Mouse (Mus musculus): ENCODE measurements at regions not wholly inside any gene's neighbourhood (a gene's known extent, or its start where the extent isn't known, plus 50 kb on each side); places are given as distances from the start of the nearest gene placed in this dataset.

DNA sequence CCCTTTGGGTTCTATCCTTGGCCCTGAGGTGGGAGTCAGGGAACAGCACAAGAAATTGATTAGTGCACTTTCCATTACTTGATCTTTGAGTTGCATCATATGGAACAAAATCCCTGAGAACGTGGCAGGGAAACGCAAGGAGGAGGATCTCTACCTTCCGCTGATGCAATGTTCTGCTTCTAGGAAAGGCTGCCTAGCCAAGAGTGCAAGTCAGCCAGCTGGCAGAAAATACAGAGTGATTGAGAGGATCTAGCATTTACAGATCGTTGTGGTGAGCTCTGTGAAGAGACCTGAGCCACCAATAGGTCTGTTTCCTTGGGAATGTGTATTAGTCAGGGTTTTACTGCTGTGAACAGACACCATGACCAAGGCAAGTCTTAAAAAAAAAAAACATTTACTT, 108.8 kb downstream of the Zfp330 start:
- Histone ChIP-seq H3K4me1 (ENCODE audit: control insufficient read depth, insufficient read depth, low read length) (no peaks in the 10 kb centered on the region), H3K4me3 (ENCODE audit: low read depth, low read length) (no peak overlapping the region), H3K36me3 (ENCODE audit: control insufficient read depth, insufficient read depth, low read length) (no peaks in the 10 kb centered on the region), H3K9me3 (ENCODE audit: control insufficient read depth, low read length) (no peaks in the 10 kb centered on the region), H3K9ac (ENCODE audit: low read length) (no peak overlapping the region), H3K27me3 (ENCODE audit: control insufficient read depth, insufficient read depth, low read length) (no peaks in the 10 kb centered on the region), H3K4me2 (no peak overlapping the region), H3K27ac (ENCODE audit: low read depth, low read length) (no peak overlapping the region)
- ATAC-seq (ENCODE audit: low FRiP score): no peak
- 90% methylated on average over 4 of the region's 4 CpGs for WGBS
- DNase-seq (ENCODE audit: low spot score, missing footprints): no peak

DNA sequence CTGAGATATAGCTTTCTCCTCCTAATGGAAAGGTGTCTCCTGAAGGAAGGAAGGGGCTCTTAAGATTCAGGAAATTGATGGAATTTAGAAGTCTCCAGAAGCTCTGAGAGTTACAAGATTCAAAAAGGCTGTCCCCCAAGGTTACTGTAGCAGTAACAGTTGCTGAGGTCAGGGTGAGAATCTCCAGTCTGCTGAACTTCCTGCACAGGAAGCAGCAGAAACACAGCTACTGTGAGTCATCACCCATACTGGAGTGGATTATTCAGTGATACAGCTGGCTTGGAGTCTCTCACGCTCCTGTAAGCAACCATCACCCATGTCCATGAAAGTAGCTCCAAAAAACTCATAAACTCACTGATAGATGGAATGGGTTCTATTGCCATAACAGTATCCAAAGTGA, 133.5 kb downstream of the Zfp330 start:
- Histone ChIP-seq H3K4me1 (ENCODE audit: control insufficient read depth, insufficient read depth, low read length) (no peaks in the 10 kb centered on the region), H3K27ac (ENCODE audit: low read depth, low read length) (no peak overlapping the region), H3K4me2 (no peak overlapping the region), H3K9me3 (ENCODE audit: control insufficient read depth, low read length) (no peaks in the 10 kb centered on the region), H3K27me3 (ENCODE audit: control insufficient read depth, insufficient read depth, low read length) (no peaks in the 10 kb centered on the region), H3K4me3 (ENCODE audit: low read depth, low read length) (no peak overlapping the region), H3K9ac (ENCODE audit: low read length) (no peak overlapping the region), H3K36me3 (ENCODE audit: control insufficient read depth, insufficient read depth, low read length) (no peaks in the 10 kb centered on the region)
- no peak for ATAC-seq (ENCODE audit: low FRiP score)
- 70% methylated on average over 1 of the region's 1 CpGs for WGBS
- no peak for DNase-seq (ENCODE audit: low spot score, missing footprints)

DNA sequence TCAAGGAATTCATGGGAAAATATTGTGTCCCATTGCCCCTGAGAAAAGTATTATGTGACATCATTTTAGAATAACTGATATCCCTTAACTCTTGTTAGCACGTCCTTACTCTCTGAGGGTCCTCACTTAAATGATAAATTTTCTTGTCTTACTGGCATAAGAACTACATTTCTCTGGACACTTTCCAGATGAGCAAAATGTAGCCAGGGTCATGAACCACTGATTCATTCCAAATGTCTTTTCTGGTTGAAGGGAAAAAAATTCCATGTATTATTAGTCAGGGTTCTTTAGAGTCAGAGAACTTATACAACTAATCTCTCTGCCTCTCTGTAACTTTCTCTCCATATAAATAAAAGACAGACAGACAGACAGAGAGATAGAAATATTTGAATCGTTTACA, 143.5 kb downstream of the Zfp330 start:
- Histone ChIP-seq H3K4me3 (ENCODE audit: low read depth, low read length) (no peak overlapping the region), H3K36me3 (ENCODE audit: control insufficient read depth, insufficient read depth, low read length) (no peaks in the 10 kb centered on the region), H3K9ac (ENCODE audit: low read length) (no peak overlapping the region), H3K27ac (ENCODE audit: low read depth, low read length) (no peak overlapping the region), H3K27me3 (ENCODE audit: control insufficient read depth, insufficient read depth, low read length) (no peaks in the 10 kb centered on the region), H3K4me1 (ENCODE audit: control insufficient read depth, insufficient read depth, low read length) (no peaks in the 10 kb centered on the region), H3K4me2 (no peak overlapping the region), H3K9me3 (ENCODE audit: control insufficient read depth, low read length) (no peaks in the 10 kb centered on the region)
- DNase-seq (ENCODE audit: low spot score, missing footprints) (no peak), ATAC-seq (ENCODE audit: low FRiP score) (no peak)
- 77% methylated on average over 2 of the region's 2 CpGs for WGBS

DNA sequence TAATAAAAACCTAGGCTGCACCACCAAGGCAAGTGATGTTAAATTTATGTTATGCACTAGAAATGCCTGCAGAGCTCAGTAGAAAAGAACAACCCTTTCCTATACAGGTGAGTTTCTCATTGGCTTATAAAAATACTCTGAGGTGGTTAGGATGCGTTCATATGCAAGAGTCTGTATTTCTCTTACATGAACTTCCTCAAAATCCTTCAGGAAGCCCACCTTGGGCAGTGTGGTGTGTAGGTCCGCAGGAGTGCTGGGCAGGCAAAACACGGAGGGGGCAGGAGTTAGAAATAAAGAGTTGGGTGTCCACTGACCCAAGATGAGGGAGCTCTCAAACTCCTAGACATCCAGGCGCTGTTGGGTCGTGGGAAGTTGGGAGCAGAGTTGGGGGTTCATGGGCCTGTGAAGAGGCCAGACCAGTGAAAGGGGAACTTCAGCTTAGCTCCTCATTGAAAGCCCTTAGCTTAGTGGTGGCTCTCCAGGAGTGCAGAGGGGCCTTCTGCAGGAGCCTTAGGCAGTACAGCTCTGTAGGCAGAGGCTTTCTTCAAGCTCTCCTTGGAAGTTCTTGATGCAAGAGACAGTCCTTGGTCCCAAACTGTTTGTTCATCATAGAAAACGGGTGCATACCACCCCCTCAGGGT, 150.0 kb downstream of the Zfp330 start:
- H3K27me3 ChIP-seq (ENCODE audit: control insufficient read depth, insufficient read depth, low read length): no peaks in the 10 kb centered on the region
- no peak overlapping the region for H3K9ac ChIP-seq (ENCODE audit: low read length)
- WGBS: 92% methylated on average over 6 of the region's 6 CpGs
- ATAC-seq (ENCODE audit: low FRiP score): no peak
- no peaks in the 10 kb centered on the region for H3K36me3 ChIP-seq (ENCODE audit: control insufficient read depth, insufficient read depth, low read length)
- H3K4me3 ChIP-seq (ENCODE audit: low read depth, low read length): no peak overlapping the region
- H3K27ac ChIP-seq (ENCODE audit: low read depth, low read length): no peak overlapping the region
- no peak overlapping the region for H3K4me2 ChIP-seq
- no peaks in the 10 kb centered on the region for H3K4me1 ChIP-seq (ENCODE audit: control insufficient read depth, insufficient read depth, low read length)
- no peak for DNase-seq (ENCODE audit: low spot score, missing footprints)
- no peaks in the 10 kb centered on the region for H3K9me3 ChIP-seq (ENCODE audit: control insufficient read depth, low read length)

DNA sequence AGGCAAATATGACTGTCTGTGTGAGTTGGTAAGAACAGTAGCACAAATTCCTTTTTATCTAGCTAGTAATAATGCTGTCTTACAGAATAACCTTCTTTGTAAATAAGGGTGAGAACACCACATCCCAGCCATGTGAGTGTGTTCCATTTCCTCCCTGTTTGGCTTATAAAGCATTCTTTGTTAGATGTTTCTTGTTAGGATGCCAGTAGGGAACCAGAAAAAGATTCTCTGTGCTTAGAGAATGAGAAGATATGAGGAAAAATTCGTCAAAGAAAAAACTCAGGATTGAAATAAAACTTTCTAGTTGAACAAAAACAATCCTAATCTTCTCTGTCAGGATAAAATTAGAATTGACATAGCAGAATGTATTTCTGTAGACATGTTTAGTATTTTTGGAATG, 155.3 kb downstream of the Zfp330 start:
- Histone ChIP-seq H3K27me3 (ENCODE audit: control insufficient read depth, insufficient read depth, low read length) (no peaks in the 10 kb centered on the region), H3K4me1 (ENCODE audit: control insufficient read depth, insufficient read depth, low read length) (no peaks in the 10 kb centered on the region), H3K4me2 (no peak overlapping the region), H3K9me3 (ENCODE audit: control insufficient read depth, low read length) (no peaks in the 10 kb centered on the region), H3K4me3 (ENCODE audit: low read depth, low read length) (no peak overlapping the region), H3K36me3 (ENCODE audit: control insufficient read depth, insufficient read depth, low read length) (no peaks in the 10 kb centered on the region), H3K9ac (ENCODE audit: low read length) (no peak overlapping the region), H3K27ac (ENCODE audit: low read depth, low read length) (no peak overlapping the region)
- WGBS: 32% methylated on average over 1 of the region's 1 CpGs
- ATAC-seq (ENCODE audit: low FRiP score) (no peak), DNase-seq (ENCODE audit: low spot score, missing footprints) (no peak)

DNA sequence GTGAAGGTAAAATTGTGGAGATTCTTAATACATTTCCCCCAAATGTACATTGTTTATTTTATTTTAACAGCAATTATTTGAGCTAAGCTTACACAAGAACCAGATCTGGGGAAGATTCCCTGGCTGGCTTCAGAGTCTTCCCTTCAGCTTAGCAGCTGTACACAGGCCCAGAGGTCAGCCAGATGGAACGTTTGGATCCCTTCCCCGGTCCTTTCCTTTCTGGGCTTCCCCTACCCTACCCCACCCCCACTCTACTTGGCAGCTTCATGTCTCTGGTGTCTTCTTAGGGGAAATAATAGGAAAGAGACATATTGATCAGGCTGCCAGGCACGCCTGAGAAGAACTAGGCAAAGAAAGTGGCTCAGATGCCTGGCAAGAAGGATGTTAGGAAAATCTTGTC, 172.4 kb downstream of the Zfp330 start:
- no peak overlapping the region for H3K9ac ChIP-seq (ENCODE audit: low read length)
- no peaks in the 10 kb centered on the region for H3K27me3 ChIP-seq (ENCODE audit: control insufficient read depth, insufficient read depth, low read length)
- H3K4me3 ChIP-seq (ENCODE audit: low read depth, low read length): no peak overlapping the region
- H3K9me3 ChIP-seq (ENCODE audit: control insufficient read depth, low read length): no peaks in the 10 kb centered on the region
- H3K27ac ChIP-seq (ENCODE audit: low read depth, low read length): no peak overlapping the region
- H3K36me3 ChIP-seq (ENCODE audit: control insufficient read depth, insufficient read depth, low read length): no peaks in the 10 kb centered on the region
- DNase-seq (ENCODE audit: low spot score, missing footprints) (no peak), ATAC-seq (ENCODE audit: low FRiP score) (no peak)
- WGBS: 60% methylated on average over 3 of the region's 3 CpGs
- H3K4me1 ChIP-seq (ENCODE audit: control insufficient read depth, insufficient read depth, low read length): no peaks in the 10 kb centered on the region
- H3K4me2 ChIP-seq: no peak overlapping the region

DNA sequence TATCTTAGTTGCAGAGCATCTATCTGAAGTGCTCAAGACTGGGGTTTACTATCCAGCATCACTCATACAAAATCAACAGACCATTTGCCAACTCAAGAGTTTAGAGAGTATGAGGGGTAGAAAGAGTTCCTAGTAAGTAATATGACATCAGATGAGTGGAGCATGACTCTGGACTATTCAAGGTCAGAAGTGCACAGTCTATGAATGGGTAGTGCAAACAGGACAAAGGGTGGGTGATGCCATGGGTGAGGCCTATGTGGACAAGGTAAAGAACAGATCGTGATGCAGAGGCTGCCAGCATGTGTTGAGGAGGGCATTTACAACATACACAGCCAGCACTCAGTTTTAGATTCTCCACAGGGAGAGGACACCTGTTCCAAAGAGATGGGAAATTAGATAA, 170.4 kb upstream of the Il15 start:
- 79% methylated on average over 1 of the region's 1 CpGs for WGBS
- ATAC-seq (ENCODE audit: low FRiP score): no peak
- no peak overlapping the region for H3K4me2 ChIP-seq

DNA sequence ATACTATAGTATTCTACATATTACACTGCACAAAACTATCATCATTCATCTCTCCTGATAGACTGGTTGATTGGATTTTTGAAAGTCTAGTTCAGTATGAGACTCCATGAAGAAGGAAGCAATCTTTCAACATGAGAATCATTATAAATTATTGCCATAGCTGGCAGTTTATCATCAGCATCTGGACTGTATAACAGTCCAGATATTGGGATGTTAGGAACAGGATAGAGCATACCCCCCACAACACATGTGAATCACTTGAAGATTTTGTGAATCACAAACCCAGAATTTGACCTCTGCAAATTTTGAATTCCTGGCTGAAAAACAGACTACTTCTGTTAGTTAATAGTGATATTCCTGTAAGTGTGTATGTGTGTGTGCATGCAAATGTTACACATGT, 135.1 kb upstream of the Il15 start:
- H3K4me2 ChIP-seq: no peak overlapping the region
- H3K36me3 ChIP-seq (ENCODE audit: control insufficient read depth, insufficient read depth, low read length): no peaks in the 10 kb centered on the region
- no peaks in the 10 kb centered on the region for H3K4me1 ChIP-seq (ENCODE audit: control insufficient read depth, insufficient read depth, low read length)
- no peak overlapping the region for H3K9ac ChIP-seq (ENCODE audit: low read length)
- ATAC-seq (ENCODE audit: low FRiP score) (no peak), DNase-seq (ENCODE audit: low spot score, missing footprints) (no peak)
- H3K27ac ChIP-seq (ENCODE audit: low read depth, low read length): no peak overlapping the region
- H3K27me3 ChIP-seq (ENCODE audit: control insufficient read depth, insufficient read depth, low read length): no peaks in the 10 kb centered on the region
- H3K4me3 ChIP-seq (ENCODE audit: low read depth, low read length): no peak overlapping the region
- no peaks in the 10 kb centered on the region for H3K9me3 ChIP-seq (ENCODE audit: control insufficient read depth, low read length)

More for the DNA sequence above, 170.4 kb upstream of the Il15 start:
- H3K4me3 ChIP-seq (ENCODE audit: low read depth, low read length): no peak overlapping the region
- H3K36me3 ChIP-seq (ENCODE audit: control insufficient read depth, insufficient read depth, low read length): no peaks in the 10 kb centered on the region
- no peaks in the 10 kb centered on the region for H3K27me3 ChIP-seq (ENCODE audit: control insufficient read depth, insufficient read depth, low read length)
- no peaks in the 10 kb centered on the region for H3K9me3 ChIP-seq (ENCODE audit: control insufficient read depth, low read length)
- no peaks in the 10 kb centered on the region for H3K4me1 ChIP-seq (ENCODE audit: control insufficient read depth, insufficient read depth, low read length)
- DNase-seq (ENCODE audit: low spot score, missing footprints): no peak
- H3K9ac ChIP-seq (ENCODE audit: low read length): no peak overlapping the region
- H3K27ac ChIP-seq (ENCODE audit: low read depth, low read length): no peak overlapping the region

DNA sequence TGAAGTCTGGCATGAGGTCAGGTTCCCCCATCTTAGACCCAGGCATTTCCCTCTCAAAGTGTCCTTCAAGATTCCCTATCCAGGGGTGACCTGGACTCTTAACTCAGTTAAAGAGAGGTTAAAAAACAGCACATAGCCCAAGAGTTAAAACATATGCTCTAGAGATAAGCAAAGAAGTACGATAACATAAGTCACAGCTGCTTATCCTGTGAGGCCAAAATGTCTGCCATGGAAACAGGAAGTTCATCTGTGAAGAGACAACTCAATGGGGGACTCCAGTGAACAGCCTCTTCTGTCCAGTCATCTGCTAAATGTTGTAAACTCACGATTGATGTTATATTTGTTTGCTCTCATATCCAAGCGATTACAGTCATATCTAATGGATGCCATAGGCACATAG, 126.1 kb upstream of the Il15 start:
- ATAC-seq (ENCODE audit: low FRiP score) (no peak), DNase-seq (ENCODE audit: low spot score, missing footprints) (no peak)
- no peak overlapping the region for H3K9ac ChIP-seq (ENCODE audit: low read length)
- WGBS: 94% methylated on average over 3 of the region's 3 CpGs
- no peak overlapping the region for H3K27ac ChIP-seq (ENCODE audit: low read depth, low read length)
- no peaks in the 10 kb centered on the region for H3K36me3 ChIP-seq (ENCODE audit: control insufficient read depth, insufficient read depth, low read length)
- H3K4me2 ChIP-seq: no peak overlapping the region
- H3K27me3 ChIP-seq (ENCODE audit: control insufficient read depth, insufficient read depth, low read length): no peaks in the 10 kb centered on the region
- H3K4me3 ChIP-seq (ENCODE audit: low read depth, low read length): no peak overlapping the region
- no peaks in the 10 kb centered on the region for H3K9me3 ChIP-seq (ENCODE audit: control insufficient read depth, low read length)
- no peaks in the 10 kb centered on the region for H3K4me1 ChIP-seq (ENCODE audit: control insufficient read depth, insufficient read depth, low read length)

DNA sequence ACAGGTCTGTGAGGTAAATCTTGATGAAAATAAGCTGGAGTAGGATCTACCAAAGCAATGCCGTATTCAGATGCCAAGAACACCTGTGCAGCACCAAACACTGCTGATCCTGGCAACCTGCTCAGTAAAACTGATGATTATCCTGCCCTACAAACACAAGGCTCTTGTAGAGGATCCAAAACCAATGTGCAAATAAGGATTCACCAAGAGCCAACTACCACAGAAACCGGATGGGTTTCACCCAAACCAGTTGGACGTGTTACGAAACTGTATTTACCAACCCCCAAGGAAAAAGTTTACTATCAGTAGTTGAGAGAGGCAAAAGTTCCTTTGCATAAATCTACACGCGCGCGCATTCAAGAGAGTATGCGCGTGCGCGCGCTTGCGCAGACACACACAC, 120.8 kb upstream of the Il15 start:
- 97% methylated on average over 14 of the region's 14 CpGs for WGBS

More for the DNA sequence above, 120.8 kb upstream of the Il15 start:
- no peaks in the 10 kb centered on the region for H3K9me3 ChIP-seq (ENCODE audit: control insufficient read depth, low read length)
- no peak overlapping the region for H3K27ac ChIP-seq (ENCODE audit: low read depth, low read length)
- H3K4me1 ChIP-seq (ENCODE audit: control insufficient read depth, insufficient read depth, low read length): no peaks in the 10 kb centered on the region
- ATAC-seq (ENCODE audit: low FRiP score): no peak
- no peak overlapping the region for H3K4me3 ChIP-seq (ENCODE audit: low read depth, low read length)
- H3K36me3 ChIP-seq (ENCODE audit: control insufficient read depth, insufficient read depth, low read length): no peaks in the 10 kb centered on the region
- DNase-seq (ENCODE audit: low spot score, missing footprints): no peak
- no peak overlapping the region for H3K4me2 ChIP-seq
- no peak overlapping the region for H3K9ac ChIP-seq (ENCODE audit: low read length)
- no peaks in the 10 kb centered on the region for H3K27me3 ChIP-seq (ENCODE audit: control insufficient read depth, insufficient read depth, low read length)

All from midbrain, embryonic 11.5 days (tissue).